Mouse (Mus musculus) olfactory bulb, adult 2 months (tissue): ENCODE data around the gene Bank1. TPM values are rescaled to one million over a fixed set of nuclear protein-coding genes. Genes with fewer than 3 reads are reported as not detected.

Experiments
- H3K27ac ChIP-seq: fragments of 200-500 bp; 2 replicates; pipeline ENCODE4 v1.5.1; 2012; ENCODE audit warnings: low read depth, low read length; ENCODE audit not compliant: insufficient read depth
- H3K4me1 ChIP-seq: fragments of 200-500 bp; 2 replicates; pipeline ENCODE4 v1.6.1; 2012; ENCODE audit warnings: low read length; ENCODE audit not compliant: control insufficient read depth, insufficient read depth
- H3K4me3 ChIP-seq: fragments of 200-500 bp; 2 replicates; pipeline ENCODE4 v1.5.1; 2012; ENCODE audit warnings: mild to moderate bottlenecking, low read depth, low read length, moderate library complexity; ENCODE audit not compliant: insufficient read depth
- CTCF ChIP-seq: fragments of 200-500 bp; IDR thresholded peaks from 2 replicates; pipeline ENCODE4 v1.5.1; 2012; ENCODE audit warnings: low read depth, mild to moderate bottlenecking, low read length, moderate library complexity; ENCODE audit not compliant: insufficient read depth
- POLR2A ChIP-seq: fragments of 200-500 bp; IDR thresholded peaks from 2 replicates; pipeline ENCODE4 v1.6.1; 2012; ENCODE audit warnings: mild to moderate bottlenecking, low read depth, low read length, moderate library complexity; ENCODE audit not compliant: insufficient read depth
- WGBS: fragments of 180-500 bp; shearing (Covaris S2); methylation state at CpG from one replicate; pipeline ENCODE4 v1.1.7; 2018; 5-methylcytosine and 5-hydroxymethylcytosine counted together
- polyA plus RNA-seq: library from polyadenylated mRNA; stranded (reverse); fragments of >200 nt; gene quantifications from 2 replicates; pipeline ENCODE4 v1.2.4, GENCODE M21; 2012; ENCODE audit warnings: low replicate concordance; ENCODE audit not compliant: missing spikeins, insufficient read depth, insufficient read length

The Bank1 gene
- polyA plus RNA-seq: not detected in 2 replicates

DNA sequence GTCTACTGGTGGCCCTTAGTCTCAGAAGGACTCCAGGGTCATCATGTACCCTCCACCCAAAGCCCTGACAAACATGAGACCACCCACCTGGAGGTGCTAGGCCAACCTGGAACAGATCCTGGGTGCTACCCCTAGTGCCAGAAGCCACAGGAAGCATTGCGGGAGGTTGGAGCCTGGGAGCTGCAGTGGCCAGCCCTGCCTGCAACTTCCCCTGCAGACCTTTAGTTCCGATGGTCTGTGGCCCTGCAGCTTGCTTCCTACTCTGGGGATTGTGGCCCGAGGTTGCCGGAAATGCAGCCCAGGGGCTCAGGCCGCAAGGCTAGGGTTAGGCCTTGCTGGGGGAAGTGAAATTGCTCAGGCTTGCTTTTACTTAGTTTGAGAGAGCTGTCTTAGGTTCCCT, at the start of gene Bank1:
Gene Bank1, minus strand, starts transcription at position 284 of the 400 bp plus-strand sequence.
- Histone ChIP-seq H3K4me3 (no peak within 1 kb of the TSS), H3K4me1 (no peaks in the 10 kb centered on the region), H3K27ac (no peak within 1 kb of the TSS)
- 87% methylated on average over 5 of the region's 5 CpGs for WGBS
- TF ChIP-seq CTCF (no peak), POLR2A (no peak)

DNA sequence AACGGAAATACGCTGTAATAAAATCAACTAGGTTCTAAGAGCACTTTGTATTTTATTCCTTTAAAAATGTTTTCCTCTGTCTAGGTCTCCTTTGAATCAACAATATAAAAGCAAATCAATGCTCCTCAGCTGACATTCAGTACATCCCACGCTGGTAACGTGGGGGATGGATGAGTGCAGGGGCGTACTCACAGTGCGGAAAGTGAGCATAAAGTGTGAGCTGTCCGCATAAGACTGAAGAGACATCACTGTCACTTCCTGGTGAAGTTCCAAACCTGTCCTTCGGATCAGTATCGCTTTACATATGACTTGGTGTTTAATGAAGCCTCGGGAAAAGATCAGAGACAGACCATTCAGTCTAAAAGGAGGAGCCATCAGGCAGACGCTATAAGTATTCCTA, 44.0 kb upstream of the Bank1 start:
- Histone ChIP-seq H3K27ac (no peak overlapping the region), H3K4me1 (no peaks in the 10 kb centered on the region), H3K4me3 (no peak overlapping the region)
- TF ChIP-seq CTCF: no peak
- 70% methylated on average over 11 of the region's 11 CpGs for WGBS

DNA sequence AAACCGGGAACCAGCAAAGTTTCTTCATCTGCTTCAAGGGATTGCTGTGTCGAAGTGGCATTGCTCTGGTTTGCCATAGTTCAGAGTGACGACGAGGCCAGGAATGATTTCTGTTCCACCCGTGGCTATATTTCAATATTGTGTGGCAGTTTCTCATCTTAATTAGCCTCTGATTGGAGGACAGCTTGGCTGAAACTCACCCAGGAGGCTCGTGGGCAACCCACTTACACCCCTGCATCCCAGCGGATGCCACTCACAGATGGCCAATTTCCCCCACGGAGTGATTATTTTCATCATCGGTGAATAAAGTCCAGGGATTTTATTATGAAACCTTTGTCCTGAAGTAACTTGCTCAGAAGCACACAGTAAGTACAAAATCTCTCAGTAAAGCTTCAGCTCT, 43.6 kb upstream of the Bank1 start:
- TF ChIP-seq POLR2A: no peak
- Histone ChIP-seq H3K4me1 (no peaks in the 10 kb centered on the region), H3K27ac (no peak overlapping the region), H3K4me3 (no peak overlapping the region)
- whole genome bisulfite sequencing: 78% methylated on average over 9 of the region's 9 CpGs

DNA sequence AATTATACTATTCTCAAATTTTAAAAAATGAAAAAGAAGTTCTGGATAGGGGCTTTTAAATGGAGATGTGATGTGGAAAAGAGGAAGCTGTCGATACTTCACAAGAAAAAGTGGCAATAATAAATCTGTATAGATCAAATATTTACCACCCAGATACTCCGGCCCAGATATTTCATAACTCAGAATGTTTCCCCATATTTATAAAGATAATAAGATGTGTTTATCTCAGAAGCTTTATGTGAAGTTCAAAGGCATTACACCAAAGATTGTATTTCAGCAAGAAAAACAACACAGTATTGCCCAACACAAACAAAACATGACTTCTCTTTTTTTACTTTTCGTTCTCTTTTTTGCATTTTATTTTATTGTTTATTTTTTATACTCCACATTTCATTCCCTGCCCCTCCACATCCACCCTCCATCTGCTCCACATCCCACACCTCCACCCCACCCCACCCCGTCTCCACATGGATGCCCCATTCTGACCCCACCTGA, 42.7 kb upstream of the Bank1 start:
- Histone ChIP-seq H3K4me1 (no peaks in the 10 kb centered on the region), H3K27ac (no peak overlapping the region), H3K4me3 (no peak overlapping the region)
- TF ChIP-seq POLR2A (no peak), CTCF (no peak)
- 93% methylated on average over 4 of the region's 4 CpGs for WGBS

DNA sequence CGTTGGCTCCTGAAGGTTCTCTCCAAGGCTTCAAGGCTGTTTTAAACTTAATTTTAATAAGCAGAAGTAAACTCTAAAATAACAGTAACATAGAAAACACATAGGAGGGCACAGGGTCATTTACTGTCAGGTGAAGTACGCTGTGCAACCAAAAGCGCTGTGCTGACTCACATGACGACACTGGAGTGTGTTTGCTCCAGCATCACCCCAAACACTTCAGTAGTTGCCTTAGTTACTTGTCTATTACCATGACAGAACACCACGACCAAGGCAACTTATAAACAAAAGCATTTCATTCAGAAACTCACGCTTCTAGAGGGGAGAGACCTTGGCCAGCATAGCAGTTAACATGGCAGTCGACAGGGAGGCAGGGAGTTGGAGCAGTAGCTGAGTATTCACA, 23.8 kb upstream of the Bank1 start:
- Histone ChIP-seq H3K4me3 (no peak overlapping the region), H3K4me1 (no peaks in the 10 kb centered on the region), H3K27ac (no peak overlapping the region)
- TF ChIP-seq CTCF: no peak
- no peak for TF ChIP-seq POLR2A
- 72% methylated on average over 7 of the region's 7 CpGs for WGBS

DNA sequence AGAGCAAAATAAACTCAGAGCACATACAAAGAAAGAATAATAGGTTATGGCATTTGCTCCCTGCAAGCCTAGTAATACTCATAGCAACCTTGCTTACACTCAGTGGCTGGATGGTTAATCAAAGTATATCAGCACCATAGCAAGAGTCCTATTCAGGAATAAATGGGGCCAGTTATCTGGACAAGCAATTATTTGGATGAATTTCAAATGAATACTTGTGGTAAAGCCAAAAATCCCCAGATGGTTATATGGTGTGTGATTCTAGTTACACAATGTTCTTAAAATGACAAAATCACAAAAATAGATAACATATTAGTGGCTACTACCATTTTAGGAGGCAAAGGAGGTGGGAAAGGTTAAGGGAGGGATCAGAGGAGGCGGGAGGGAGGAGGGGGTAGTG, 22.7 kb upstream of the Bank1 start:
- TF ChIP-seq CTCF: no peak
- no peak for TF ChIP-seq POLR2A
- WGBS: 76% methylated on average over 1 of the region's 1 CpGs
- no peak overlapping the region for H3K4me3 ChIP-seq
- H3K4me1 ChIP-seq: no peaks in the 10 kb centered on the region
- H3K27ac ChIP-seq: no peak overlapping the region

DNA sequence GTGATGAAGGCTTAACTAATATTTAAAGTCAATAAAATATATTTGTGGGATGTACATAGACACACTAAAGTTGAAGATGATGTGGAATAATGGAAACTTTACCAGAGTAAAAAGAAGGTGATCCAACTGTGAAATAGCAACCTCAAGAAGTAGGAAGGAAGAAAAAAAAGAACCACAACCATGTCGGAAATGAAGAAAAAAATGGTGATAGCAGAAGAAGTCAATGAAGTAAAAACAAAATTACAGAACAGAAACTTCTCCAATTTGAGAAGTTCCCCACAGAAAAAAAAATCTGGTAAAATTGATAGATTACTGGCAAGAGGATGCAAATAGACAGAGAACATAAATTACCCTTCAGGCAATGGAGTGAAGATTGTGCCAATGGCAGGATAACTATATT, 21.4 kb upstream of the Bank1 start:
- Histone ChIP-seq H3K4me1 (no peaks in the 10 kb centered on the region), H3K4me3 (no peak overlapping the region), H3K27ac (no peak overlapping the region)
- TF ChIP-seq POLR2A (no peak), CTCF (no peak)
- 96% methylated on average over 1 of the region's 1 CpGs for WGBS

DNA sequence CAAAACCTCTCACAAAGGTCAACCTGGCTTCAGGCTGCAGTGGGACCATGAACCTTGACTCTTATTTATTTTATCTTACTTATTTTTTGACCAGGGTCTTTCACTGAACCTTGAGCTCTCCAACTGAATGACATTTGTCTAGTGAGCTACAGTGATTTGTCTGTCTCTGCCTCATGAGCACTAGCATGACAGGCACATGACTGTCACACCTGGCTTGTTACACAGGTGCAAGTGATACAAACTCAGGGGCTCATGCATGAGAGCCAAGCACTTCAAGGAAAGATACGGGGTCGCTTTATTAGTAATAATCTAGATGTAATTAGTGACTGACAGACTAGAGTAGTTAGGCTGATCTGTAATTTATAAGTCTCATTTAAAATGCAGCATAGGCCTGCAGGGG, 16.0 kb upstream of the Bank1 start:
- 97% methylated on average over 2 of the region's 2 CpGs for WGBS
- no peak overlapping the region for H3K4me3 ChIP-seq
- TF ChIP-seq CTCF (no peak), POLR2A (no peak)
- no peak overlapping the region for H3K27ac ChIP-seq
- H3K4me1 ChIP-seq: no peaks in the 10 kb centered on the region

DNA sequence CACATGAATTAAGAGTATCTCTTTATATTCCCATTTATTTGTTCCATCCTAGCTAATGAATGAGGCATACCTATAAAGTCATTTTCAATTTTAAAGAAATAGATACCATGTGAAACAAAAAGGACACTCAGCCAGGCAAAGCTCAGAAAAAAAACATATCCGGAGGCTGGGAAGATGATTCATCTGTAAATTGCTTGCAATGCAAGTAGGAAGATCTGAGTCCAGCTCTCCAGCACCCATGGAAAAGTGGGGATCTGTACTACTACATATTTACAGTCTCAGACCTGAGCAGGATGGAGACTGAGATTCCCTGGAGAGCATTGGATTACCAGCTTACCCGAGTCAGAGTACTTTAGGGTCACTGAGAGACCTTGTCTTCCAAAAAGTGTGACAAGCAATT, 14.0 kb upstream of the Bank1 start:
- H3K4me1 ChIP-seq: no peaks in the 10 kb centered on the region
- WGBS: 73% methylated on average over 2 of the region's 2 CpGs

DNA sequence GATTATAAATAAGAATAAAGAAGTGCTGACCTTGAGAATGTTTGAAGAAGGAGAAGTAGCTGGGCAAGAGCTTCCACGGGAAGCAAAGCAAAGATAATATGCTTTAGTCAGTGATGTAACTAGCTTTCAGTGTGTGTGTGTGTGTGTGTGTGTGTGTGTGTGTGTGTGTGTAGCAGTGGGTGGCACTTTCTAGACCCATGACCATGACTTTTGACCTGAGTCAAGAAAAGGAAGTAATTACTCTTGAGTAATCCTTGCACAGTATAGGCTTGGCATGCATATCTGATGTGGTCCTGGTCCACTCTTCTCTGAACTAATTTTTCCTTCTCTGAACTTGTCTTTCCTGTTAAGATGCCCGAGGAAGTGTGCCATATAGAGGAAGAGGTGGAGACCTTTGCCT, 5.3 kb upstream of the Bank1 start:
- TF ChIP-seq CTCF: no peak
- no peak for TF ChIP-seq POLR2A
- Histone ChIP-seq H3K4me3 (no peak overlapping the region), H3K4me1 (no peaks in the 10 kb centered on the region), H3K27ac (no peak overlapping the region)
- 77% methylated on average over 2 of the region's 2 CpGs for WGBS

More for the DNA sequence above, 14.0 kb upstream of the Bank1 start:
- Histone ChIP-seq H3K4me3 (no peak overlapping the region), H3K27ac (no peak overlapping the region)
- no peak for TF ChIP-seq POLR2A
- no peak for TF ChIP-seq CTCF
